Mouse (Mus musculus) left cerebral cortex, adult 8-10 months (tissue): ENCODE data around the gene Zfp423. TPM values are rescaled to one million over a fixed set of nuclear protein-coding genes. Genes with fewer than 3 reads are reported as not detected.

Experiments
- DNase-seq, 2 experiments: peaks; one replicate each; pipeline ENCODE4 v3.0.0; 2022; ENCODE audit warnings: low spot score in 2 of 2
- total RNA-seq, 4 experiments: library from RNA; stranded (reverse); gene quantifications; 2 replicates each; pipeline ENCODE4 v1.2.4; 2022

Gene Zfp423
- total RNA-seq, result 10 to 100 TPM; 30.7 to 35.6 (median 33.9) TPM

- no peak for DNase-seq
These were observed at the start of gene Zfp423 for GRCm38 (mm10) chr8:87959320-87959920. Gene Zfp423 (minus strand): TSS chr8:87959595.

GRCm38 (mm10) chr8:88006811-88007210 is 47.4 kb upstream of the Zfp423 start:
- no peak for DNase-seq

DNA sequence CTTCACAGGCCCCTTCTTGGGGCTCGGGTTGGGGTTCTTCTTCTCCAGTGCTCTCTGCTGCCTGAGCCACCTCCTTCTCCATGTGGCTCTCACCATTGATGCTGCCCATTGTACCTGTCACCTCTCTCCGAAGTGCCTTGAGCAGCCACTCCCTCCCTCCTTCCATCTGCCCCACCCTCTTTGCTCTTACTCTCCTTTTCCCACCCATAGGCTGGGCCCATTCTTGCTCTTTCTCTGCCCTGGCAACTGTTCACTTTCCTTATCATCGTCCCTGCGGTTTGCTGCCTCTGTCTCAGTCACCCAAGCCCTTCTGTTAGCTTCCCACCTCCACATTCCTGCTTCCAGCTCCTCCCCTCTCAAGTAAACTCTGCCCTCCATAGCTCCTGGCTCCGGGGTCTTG is 25.4 kb upstream of the Zfp423 start:
- no peak for DNase-seq

- DNase-seq, result no peak
These were observed 24.6 kb upstream of the Zfp423 start for GRCm38 (mm10) chr8:87984032-87984431.

DNA sequence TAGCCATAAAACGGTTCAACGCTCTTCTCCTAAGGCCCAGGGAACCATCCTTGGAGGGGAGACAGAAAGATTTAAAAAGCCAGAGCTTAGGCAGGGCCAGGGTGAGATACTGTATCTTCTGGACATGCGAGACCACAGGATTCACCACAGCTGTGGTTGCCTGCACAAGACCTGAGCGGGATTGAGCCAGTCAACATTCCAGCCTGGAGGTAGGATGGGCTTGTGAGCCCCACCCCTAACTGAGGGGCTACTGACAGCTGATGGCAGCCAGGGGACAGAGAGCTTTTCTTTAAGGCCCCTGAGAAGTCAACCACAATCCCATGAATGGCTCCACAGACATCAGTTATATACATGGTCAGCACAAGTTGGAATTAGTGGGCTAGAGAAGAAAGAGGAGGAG is 23.5 kb upstream of the Zfp423 start:
- DNase-seq, result no peak

GRCm38 (mm10) chr8:87975466-87975809 is 16.0 kb upstream of the Zfp423 start:
- no peak for DNase-seq

GRCm38 (mm10) chr8:87974759-87975465 is 15.5 kb upstream of the Zfp423 start:
- DNase-seq, result no peak

DNA sequence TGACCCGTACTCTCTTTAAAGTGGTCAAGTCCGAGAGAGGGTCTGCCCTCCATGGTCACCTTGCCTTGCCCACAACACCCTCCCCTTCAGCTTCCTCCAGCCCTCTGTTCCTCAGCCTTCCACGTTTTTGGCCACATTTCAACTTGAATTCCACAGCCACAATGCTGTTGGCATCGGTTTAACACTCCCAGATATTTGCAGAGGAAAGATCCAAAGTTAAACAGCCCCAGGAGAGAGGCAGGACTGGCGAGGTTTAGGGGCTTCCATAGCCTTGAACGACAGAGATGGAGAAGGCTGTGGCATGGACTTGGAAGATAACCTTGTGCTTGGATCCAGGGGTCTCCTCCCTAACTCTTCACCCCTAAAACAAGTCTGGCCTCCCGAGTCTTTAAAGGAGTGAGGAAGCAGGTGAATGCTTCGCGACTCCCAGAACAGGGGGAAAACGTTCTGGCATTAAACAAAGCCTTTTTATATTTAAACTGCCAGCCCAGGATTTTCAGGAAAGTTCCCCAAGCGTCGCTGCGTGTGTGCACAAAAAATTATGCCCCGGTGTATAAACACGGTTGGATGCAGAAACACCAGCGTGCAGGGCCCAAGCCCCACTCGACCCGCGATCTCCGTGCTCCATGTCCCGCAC is 14.8 kb upstream of the Zfp423 start:
- no peak for DNase-seq

DNA sequence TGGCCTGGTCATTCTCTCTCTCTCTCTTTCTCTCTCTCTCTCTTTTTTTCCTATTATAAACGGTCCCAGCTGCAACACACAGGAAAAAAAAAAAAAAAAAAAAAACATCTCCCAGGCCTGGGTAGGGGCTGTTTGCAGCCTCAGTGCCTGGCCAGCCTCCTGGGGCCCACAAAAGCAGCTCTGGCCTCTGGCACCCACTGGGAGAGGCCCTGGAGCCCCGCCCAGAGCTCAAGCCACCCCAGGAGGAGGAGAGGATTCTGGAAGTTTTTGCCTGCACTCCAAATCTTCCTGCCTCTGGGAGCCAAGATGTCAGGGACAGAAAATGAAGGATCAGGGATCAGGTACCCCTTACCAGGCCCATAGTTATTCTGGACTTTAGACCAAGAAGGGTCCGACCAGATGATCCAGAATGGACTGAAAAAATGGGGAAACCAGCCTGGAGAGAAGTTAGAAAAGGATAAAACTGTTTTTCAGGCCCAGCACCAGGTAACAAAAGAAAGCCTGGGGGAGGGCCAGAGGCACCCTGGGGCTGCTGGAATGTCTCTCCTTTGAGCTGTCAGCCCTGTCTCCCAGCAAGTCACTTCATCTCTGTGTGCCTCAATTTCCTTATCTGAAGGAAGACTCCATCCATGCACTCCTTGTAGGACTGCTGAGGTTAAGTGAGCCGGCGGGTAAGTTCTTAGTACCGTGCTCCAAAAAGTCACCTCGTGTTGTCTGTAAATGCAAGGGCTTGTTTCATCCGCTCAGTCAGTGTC is 8.6 kb upstream of the Zfp423 start:
- DNase-seq, result no peak

DNA sequence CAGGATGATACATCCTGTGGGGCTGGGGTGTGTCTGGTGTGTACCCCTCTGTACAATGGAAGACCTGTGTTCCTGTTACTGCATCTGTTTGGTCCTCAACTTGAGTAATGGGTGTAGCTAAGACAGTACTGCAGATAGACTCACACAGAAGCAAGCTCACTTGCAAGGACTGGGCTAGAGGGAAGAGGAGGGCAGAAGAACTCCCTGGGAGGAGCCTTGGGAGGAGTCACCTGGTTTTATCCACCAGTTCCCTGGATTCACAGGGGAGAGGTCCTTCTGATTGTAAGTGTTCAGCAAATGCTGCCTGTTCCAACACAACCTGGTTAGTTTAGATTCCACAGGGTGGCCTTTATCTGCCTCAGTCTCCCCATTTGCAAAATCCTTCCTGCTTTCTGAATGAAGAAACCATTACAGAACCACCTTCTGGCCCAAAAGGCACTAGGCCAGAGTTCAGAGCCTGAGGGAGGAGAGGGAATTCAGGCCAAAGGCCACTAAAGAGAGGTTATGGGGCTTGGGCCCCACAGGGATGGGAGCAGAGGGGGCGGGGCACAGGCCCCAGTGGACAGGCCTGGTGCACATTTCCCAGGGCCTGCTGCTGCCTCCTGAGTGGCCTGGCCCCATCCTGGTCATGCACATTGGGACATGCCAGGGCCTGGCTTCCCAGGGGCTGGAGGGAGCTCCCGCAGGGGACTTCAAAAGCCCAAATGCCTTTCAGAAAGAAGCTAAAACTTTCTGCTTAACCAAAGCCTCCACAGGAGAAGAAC is 7.8 kb upstream of the Zfp423 start:
- no peak for DNase-seq

GRCm38 (mm10) chr8:87962514-87963225 is 3.3 kb upstream of the Zfp423 start:
- DNase-seq, result no peak

DNA sequence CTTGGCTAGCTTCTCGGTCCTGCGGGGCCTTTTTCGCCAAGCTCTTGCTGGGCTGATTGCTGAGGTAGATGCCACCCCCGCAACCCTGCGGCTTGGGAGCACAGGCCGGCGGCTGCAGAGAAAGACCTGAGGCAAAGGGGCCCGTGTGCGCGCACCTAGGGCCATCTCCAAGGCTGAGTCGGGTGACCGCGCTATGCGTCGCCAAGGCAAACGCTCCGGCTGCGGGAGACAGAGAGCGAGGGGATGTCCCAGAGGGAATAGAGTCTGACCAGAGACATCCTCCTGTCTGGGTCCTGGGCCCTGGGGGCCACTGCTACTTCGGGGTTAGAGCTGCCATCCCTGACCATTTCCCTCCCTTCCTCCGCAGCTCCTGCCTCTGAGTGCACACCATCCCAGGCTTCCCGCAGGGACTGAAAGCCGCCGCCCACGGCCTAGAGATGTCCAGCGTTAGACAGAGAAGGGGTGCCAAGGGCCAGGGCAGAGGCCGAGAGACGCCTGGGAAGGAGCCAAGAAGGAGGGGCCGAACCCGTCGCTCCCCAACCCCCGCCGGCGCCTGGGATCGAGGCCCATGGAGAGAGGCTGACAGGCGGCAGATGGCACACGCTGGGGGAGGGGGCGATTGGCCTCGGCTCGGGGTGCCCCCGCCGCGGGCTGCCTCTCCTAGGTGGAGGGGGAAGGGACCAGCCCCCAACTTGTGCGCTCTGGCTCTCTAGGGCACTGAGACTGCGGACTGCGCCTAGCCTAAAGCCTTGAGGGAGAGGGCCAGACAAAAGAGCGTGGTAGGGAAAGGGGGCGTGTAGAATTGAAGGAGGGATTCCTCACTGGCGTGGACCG is 2.5 kb upstream of the Zfp423 start:
- no peak for DNase-seq

DNA sequence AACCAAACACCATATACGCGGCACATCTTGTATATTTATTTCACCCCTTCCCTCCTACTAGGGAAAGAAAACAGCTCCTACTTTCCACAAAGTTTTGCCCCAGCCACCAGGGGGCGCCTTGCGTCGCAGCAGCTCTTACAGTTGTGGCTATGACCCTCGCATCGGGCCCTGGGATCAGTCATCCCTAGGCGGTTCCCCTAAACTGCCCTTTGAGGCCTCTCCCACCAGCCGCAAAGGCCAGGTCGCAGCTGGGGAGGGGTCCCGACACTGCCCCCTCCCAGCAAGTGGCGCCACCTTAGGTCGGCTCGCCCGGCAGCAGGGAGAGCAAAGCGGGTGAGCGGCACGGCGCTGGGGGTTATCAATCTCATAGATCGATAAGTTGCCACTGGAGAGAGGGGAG is 1.7 kb upstream of the Zfp423 start:
- no peak for DNase-seq

- DNase-seq, result peak; percentile 59 to 60
These were observed 810 bp upstream of the Zfp423 start for GRCm38 (mm10) chr8:87960061-87960749.

DNA sequence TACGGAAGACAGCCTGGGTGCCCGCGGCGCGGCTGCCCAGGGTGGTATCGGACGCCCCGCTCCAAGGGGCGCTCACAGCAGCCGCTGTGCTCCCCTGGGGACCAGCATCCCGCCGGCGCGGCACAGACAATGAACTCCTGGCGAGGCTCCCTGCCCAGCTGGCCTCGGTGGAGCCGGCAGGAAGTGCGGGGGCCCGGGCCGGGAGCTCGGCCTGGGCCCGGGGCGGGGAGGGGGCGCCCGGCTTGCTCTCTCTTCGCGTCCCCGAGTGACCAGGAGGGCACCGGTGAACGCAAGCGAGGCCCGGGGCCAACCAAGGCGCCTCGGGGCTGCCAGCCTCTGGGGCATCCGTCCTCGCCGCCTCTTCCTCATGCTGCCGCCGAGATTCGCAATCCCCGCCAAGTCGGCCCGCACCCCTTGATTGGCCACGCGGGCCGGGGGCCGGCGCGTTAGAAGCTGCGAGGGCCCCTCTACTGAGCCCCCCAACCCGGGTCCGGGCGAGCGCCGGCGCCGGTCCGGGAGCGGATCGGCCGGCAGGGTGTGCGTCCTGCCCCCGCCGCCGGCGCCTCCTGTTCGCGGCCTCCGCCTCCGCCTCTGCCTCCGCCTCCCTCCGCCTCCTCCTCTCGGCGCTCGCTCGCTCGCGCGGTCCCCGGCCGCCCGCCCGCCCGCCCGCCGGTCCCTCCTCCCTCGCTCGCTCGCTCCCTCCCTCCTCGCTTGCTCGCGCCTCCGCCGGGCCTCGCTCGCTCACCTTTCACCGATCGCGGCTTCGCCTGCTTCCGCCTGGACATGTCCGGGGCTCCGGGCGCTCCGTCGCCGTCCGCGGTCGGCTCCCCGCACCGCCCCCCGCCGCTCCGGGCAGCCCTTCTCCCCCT is 710 bp downstream of the Zfp423 start:
- DNase-seq, result peak in 1 of 2 experiments; percentile 32

DNA sequence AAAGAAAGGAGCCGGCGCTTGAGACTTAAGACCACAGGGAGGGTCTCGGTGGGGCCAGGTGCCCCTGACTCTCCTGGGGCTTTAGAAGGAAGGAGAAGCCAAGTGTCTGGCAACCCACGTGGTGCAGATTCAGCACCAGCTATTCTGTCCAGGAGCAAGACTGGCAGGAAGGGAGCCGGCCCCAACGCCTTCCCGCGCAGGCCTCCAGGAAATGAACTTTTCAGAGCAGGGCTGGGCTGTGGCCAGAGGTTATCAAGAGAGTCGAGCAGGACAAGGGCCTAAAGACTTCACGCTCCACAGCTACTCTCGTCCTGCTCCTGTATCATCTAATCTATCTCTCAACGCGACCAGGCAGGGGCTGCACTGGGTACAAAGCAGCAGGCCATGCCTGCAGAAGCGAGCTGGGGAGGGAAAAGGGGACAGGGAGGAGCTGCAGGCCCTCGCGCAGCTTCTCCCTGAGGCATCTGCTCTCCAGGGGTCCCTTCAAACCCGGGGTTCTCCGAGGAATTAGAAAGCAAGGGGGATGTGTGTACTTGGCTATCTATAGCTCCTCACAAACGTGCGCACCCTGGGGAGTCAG is 1.4 kb downstream of the Zfp423 start:
- no peak for DNase-seq

- DNase-seq, result no peak
These were observed 3.4 kb downstream of the Zfp423 start for GRCm38 (mm10) chr8:87956001-87956400.

DNA sequence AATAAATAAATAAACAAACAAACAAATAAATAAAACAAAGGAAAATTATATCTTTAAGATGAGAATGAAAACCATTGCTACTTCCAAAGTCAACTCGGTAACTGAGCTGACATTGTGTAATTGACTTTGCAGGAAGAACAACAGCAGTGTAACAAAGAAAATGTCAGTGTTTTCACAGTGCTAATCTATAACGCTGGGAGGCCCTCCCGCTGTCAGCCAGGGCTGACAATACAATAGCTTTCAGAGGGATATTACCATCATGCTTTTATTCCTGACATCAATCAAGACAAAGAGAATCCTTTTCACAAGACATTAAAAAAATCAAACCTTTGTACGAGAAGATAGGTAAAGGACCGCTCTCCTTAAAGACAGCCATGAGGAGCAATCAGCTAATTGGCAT is 5.9 kb downstream of the Zfp423 start:
- DNase-seq, result no peak
